ENCODE assay signal across 12 mouse cellular contexts in genomic region chr1:34387346-34388327, GRCm38 (mm10). TPM values are rescaled to one million over a fixed set of nuclear protein-coding genes. Genes with fewer than 3 reads are reported as not detected.
DNase-seq lines count a peak whose midpoint lies in the region; ATAC-seq and TF ChIP-seq lines count a peak whose summit lies in the region.
"Had no signal": no experiment of that assay in that cellular context is flagged by ENCODE, and none has a peak within 500 bp of the region (broad histone marks: within the 10 kb centered on the region; RNA-seq: fewer than 3 reads in every experiment).

No protein-coding gene starts in this region.

- WGBS in lung, embryonic 15.5 days, result 51% methylated on average over 12 of the region's 12 CpGs

- H3K9ac ChIP-seq in lung, embryonic 15.5 days, result no peak overlapping the region
- H3K9ac ChIP-seq: limb, embryonic 13.5 days; midbrain, embryonic 12.5 days; neural tube, embryonic 15.5 days had no signal

- intact Hi-C loops in gastrocnemius, adult 2 months (cut with DNase I), result no loop called here
- intact Hi-C loops in gastrocnemius, postnatal 36 days (cut with DNase I), result no loop called here
- intact Hi-C loops in left cerebral cortex, postnatal 14 days (cut with DNase I), result no loop called here

- no peaks in the 10 kb centered on the region for H3K27me3 ChIP-seq in lung, embryonic 15.5 days
- H3K27me3 ChIP-seq: limb, embryonic 13.5 days; midbrain, embryonic 12.5 days; neural tube, embryonic 15.5 days had no signal

- no peaks in the 10 kb centered on the region for H3K9me3 ChIP-seq in lung, embryonic 15.5 days
- H3K9me3 ChIP-seq: limb, embryonic 13.5 days; midbrain, embryonic 12.5 days; neural tube, embryonic 15.5 days had no signal

- no peaks in the 10 kb centered on the region for H3K36me3 ChIP-seq in lung, embryonic 15.5 days
- H3K36me3 ChIP-seq: limb, embryonic 13.5 days; midbrain, embryonic 12.5 days; neural tube, embryonic 15.5 days had no signal

- H3K27ac ChIP-seq in gastrocnemius, adult 2 months, result peak overlapping the region; percentile 71; the same call in 1 of the 2 replicates
- H3K27ac ChIP-seq in lung, embryonic 15.5 days, result peak overlapping the region; percentile 84; the same call in 1 of the 2 replicates
- H3K27ac ChIP-seq: limb, embryonic 13.5 days; midbrain, embryonic 12.5 days; neural tube, embryonic 15.5 days had no signal

- H3K4me1 ChIP-seq in lung, embryonic 15.5 days, result peaks cover 14% of the 10 kb centered on the region; the same call in 1 of the 2 replicates
- H3K4me1 ChIP-seq: limb, embryonic 13.5 days; midbrain, embryonic 12.5 days; neural tube, embryonic 15.5 days had no signal

- ATAC-seq in lung, embryonic 15.5 days (ENCODE audit: borderline replicate concordance, extremely low read depth, low FRiP score, low TSS enrichment), result no peak

- no peak for TF ChIP-seq CTCF in gastrocnemius, adult 2 months (IDR thresholded peaks at IDR 0.05)

- no peak overlapping the region for H3K4me2 ChIP-seq in lung, embryonic 15.5 days
- H3K4me2 ChIP-seq: limb, embryonic 13.5 days; midbrain, embryonic 12.5 days; neural tube, embryonic 15.5 days had no signal

- H3K4me3 ChIP-seq in gastrocnemius, adult 2 months, result no peak overlapping the region
- no peak overlapping the region for H3K4me3 ChIP-seq in lung, embryonic 15.5 days
- H3K4me3 ChIP-seq: limb, embryonic 13.5 days; midbrain, embryonic 12.5 days; neural tube, embryonic 15.5 days had no signal

- DNase-seq in gastrocnemius, adult 2 months, result peak; percentile 61
- DNase-seq in gastrocnemius, postnatal 36 days, result no peak
- peak; percentile 94 for DNase-seq in Muller cell, postnatal 12 days (ENCODE audit: inconsistent ontology term)
- DNase-seq in cerebellum, postnatal 36 days, result peak; percentile 56 to 72
- DNase-seq in left cerebral cortex, postnatal 14 days (ENCODE audit: low spot score in 2 of 2), result no peak
- DNase-seq in thymus, postnatal 14 days, result no peak
- DNase-seq in testis, postnatal 10 days (ENCODE audit: low spot score), result no peak
- DNase-seq: adrenal gland, adult 8-10 months had no signal

RNA-seq across cellular contexts. Expression of gene Ccdc115, which starts 51.8 kb away (rescaled TPM):
- total RNA-seq in gastrocnemius, adult 2 months (2021), result 10 to 100 TPM; 10.8 to 13.6 TPM
- total RNA-seq in gastrocnemius, postnatal 36 days (2021), result 10 to 100 TPM in 1 of 2 experiments, 1 to 10 TPM in 1; 8.3 to 10.2 TPM
- 54.2 and 55.2 TPM in 2 replicates for polyA plus RNA-seq in lung, embryonic 15.5 days (2015; fragmentation: Nextera tagmentation; extraction: Ambion mirVana)
- total RNA-seq in left cerebral cortex, postnatal 14 days (2021), result 10 to 100 TPM; 16.7 to 18.7 TPM

RNA-seq across cellular contexts. Expression of gene Imp4, which starts 52.0 kb away (rescaled TPM):
- 10 to 100 TPM in 1 of 2 experiments, 1 to 10 TPM in 1; 8.7 to 14.0 TPM for total RNA-seq in gastrocnemius, adult 2 months (2021)
- 10 to 100 TPM; 12.0 to 12.6 TPM for total RNA-seq in gastrocnemius, postnatal 36 days (2021)
- polyA plus RNA-seq in lung, embryonic 15.5 days (2015; fragmentation: Nextera tagmentation; extraction: Ambion mirVana), result 80.1 and 82.4 TPM in 2 replicates
- total RNA-seq in left cerebral cortex, postnatal 14 days (2021), result 10 to 100 TPM; 31.5 to 32.4 TPM

Comparison
In these comparisons a context has a peak if more than half of its experiments do, and no peak if none do; other contexts are left out.
1. DNase-seq: peak in gastrocnemius, adult 2 months (single experiment), Muller cell, postnatal 12 days (single experiment) and cerebellum, postnatal 36 days (2 of 2); none in gastrocnemius, postnatal 36 days (0 of 2), left cerebral cortex, postnatal 14 days (0 of 2), thymus, postnatal 14 days (single experiment) and testis, postnatal 10 days (single experiment).